Mouse (Mus musculus) fibroblast of lung, adult 2 months (primary cell): ENCODE measurements around the gene Fam214b.

Experiments used
- DNase-seq: peaks from one replicate; pipeline ENCODE4 v3.0.0-alpha.2; 2011; ENCODE audit warnings: low read depth

Fam214b gene

DNA sequence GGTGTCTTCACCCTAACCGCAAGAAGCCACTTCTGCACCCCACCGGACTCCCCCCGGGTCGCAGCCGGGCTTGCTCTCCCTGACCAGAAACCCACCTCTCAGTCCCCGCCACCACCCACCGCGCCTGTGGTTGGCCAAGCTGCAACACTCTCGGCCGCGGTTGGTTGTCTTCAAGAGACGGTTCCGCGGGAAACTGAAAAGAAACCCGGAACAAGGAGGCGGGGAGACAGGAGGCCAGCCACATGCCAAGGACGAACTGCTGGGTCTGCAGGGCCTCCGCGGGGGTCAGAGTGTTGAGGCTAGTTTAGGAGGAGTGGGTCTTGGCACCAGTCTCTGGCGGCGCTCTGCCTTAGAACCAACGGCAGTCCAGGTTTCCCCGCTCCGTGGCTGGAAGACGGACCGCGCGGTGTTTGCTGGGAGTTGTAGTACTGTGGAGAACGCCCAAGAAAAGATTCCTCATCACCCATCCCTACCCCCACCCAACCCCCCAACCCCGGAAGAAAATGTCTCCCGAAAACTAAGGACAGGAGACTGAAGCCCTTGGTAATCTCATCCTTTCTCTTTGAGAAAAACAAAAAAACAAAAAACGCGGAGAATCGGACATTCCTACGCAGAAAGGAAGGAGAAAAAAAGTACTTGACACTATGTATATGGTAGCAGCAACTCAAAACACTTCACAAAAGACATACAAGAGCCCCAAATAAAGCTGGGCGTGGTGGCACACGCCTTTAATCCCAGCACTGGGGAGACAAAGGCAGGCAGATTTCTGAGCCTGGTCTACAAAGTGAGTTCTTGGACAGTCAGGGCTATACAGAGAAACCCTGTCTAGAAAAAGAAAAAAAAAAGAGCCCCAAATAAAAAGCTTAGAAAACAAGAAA, 35.6 kb downstream of the Fam214b start, which contains the start of gene Fancg:
Gene Fancg (minus strand): TSS at position 346 of the 878 bp plus-strand sequence.
- peak; percentile 50 for DNase-seq

DNA sequence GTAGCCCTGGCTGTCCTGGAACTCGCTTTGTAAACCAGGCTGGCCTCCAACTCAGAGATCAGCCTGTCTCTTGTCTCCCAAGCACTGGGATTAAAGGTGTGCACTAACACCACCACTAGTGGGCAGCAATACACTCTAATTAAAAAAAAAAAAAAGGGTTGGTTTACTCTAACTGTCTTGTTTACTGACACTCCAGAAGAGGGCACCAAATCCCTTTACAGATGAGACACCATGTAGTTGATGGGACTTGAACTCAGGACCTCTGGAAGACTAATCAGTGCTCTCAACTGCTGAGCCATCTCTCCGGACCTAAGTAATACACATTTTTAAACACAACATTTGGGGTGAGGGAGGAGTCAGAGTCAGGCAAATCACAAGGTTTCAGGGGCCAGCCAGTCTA, 40.3 kb downstream of the Fam214b start:
- DNase-seq = peak; percentile 17

DNA sequence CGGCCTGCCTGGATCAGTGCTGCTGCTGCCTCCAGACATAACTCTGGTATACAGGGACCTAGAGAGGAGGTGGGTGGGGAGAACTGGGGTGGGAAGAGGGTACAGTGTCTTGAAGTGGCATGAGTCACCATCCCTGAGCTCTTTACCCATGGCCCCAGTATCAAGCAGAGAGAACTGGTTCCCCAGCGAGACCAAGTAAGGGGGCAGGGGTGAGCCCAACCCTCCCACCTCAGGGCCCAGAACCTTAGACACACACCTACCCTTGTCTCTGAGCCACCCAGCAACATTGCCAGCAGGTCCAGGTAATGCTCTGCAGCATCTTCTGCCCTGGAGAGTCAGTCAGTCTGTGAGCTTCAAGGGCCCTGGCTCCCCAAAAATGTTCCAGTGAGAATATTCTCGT, 41.1 kb downstream of the Fam214b start:
- no peak for DNase-seq

DNA sequence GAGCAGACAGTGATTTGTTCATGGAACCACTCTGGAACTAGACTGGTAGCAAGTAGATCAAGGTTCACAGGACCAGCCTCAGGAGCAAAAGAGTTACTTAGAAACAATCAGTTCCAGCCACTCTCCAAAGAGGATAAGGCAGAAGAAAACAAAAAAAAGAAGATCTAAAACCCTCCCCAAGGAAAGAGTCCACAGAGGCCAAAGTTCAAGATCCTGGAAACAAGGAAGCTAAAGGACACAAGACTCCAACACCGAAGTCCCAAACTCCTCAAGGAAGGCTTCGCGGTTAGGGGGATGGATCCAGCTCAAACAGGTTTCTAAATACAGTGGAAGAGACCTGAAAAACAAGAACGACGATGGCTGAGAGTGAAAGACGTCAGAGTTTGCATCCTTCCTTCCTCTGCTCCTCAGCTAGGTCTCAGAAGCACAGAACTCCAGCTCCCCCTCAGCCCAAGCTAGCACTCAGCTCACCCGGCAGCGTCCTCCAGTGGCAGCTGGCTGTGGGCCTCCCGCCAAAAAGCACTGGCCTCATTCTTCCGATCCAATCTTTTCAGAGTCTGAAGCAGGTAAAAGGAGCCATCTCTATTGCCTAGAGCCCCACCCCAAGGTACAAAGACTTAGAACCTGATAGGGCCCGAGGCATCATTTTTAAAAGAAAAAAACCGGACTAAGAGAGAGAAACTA, 43.1 kb downstream of the Fam214b start:
- no peak for DNase-seq

DNA sequence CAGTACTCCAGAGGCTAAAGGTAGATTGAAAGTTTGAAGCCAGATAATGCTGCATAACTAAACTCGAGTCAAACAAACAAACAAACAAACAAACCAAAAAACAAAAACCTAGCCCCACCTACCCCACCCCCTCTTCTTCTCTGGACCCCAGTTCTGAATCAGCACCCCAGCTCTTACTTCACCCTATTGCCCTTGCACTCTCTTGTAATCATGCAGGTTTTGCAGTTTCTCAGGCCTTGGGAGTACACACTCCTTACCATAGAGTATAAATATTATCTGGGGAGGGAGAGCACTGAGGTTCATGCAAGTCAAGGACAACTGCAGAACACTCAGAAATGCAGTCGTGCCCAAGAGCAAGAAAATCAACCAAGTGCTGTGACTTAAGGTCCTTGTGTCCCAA, 44.7 kb downstream of the Fam214b start:
- no peak for DNase-seq

DNA sequence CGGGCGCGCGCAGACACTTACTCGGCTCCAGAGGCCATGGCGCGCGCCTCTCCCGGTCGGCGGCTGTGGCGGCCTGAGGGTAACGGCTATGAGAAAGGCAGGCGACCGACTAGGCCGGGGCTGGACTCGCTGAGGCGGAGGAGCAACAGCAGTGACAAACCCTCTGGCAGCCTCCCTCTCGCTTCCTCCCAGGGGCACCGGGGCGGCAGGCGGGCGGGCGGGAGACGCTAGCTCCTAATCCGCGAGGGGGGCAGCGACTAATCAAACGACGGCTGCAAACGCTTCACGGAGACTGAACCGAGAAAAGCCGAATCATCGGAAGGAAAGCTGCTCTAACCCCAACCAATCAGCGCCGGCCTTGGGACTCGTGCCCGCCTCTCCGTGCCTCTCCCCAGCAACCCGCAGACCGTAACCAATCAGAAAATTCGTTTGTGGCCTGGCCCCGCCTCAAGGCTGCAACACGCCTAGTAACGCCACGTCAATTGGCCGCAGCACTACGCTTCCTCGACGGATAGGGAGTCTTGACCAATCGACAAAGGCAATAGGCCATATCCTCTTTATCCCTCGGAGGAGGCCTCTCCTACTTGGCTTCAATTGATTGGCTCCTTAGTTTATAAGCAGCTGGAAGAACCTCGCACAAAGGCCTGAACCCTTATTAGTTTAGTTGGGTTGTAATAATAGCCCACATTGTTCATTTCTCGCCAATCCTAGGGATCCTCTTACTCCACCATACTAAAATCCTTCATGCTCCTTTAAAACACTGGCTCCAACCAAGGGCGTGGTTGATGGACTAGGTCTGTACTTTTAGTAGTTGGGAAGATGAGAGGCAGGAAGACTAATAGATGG, 45.7 kb downstream of the Fam214b start, which contains the start of gene Vcp:
Gene Vcp (minus strand): TSS at position 367 of the 846 bp plus-strand sequence.
- DNase-seq = peak; percentile 98

DNA sequence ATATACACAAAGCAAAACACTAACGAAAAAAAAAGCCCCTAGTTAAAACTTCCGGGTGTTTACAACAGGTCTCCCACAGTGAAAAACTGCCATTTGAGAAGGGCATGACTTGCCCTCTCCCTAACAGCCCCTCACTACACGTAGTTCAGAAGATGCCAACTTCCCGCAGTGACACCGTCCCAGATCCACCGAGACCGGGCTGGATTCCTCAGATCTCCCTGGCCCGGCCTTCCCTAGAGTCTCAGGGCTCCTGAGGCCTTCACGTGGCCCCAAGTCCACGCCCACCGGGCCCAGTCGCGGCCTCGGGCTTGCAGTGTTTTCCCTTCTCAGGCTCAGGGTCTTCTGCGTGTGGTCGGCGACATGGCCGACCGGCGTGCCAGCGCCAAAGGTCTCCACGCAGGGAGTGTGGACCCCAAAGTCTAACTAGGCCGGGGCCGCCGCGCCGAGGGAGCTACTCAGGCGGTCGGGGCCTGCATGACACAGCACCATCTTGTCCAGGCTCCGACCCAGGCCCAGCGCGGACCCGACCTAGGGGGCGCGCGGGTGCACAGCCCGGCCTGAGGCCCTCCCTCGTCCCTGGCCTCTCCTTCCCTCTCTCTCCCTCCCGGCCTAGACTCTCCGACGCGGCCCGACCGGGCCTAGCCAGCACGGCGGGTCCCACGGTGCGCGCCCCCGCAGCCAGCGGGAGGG, 46.4 kb downstream of the Fam214b start:
- peak; percentile 53 for DNase-seq

DNA sequence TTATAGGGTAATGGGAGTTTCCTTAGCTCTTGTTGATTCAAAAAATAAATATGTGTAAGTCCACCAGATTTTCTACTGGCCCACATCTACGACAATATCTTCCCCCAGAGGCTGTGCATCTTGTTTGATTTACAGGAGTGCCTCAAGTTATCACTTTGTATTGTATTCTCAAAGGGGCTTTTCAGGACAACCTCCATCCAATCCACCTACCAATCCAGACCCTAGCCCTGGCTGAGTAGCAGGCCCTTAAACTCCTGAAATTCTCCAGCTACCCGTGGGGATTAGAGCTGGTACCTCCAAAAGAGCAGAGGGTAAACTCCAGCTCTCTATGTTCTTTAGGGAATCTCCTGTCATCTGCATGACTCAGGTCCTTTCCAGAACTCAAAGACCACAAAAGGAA, 48.0 kb downstream of the Fam214b start:
- DNase-seq = no peak

DNA sequence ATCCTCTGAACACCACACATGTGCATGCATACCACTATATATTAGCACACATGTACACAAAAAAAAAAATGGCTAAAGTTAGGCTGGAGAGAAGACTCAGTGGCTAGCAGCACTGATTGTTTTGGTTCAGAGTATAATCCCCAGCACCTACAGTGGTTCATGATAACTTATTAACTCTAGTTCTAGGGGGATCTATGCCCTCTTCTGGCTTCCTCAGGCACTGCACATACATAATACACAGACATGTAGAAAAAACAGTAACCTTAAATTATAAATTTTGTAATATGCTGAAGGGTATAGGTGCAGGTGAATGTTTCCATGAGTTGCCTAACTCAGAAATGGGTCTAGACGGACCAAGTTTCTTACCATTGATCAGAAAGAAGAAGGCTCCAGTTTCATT, 57.7 kb downstream of the Fam214b start:
- no peak for DNase-seq
